Mouse (Mus musculus) heart, embryonic 11.5 days (tissue): ENCODE measurements around the gene Cdkal1. TPM values are rescaled to one million over a fixed set of nuclear protein-coding genes. Genes with fewer than 3 reads are reported as not detected.

ENCODE experiments used
- ATAC-seq: fragments of 200-750 bp; cut with Nextera tagmentation; replicated peaks from 2 replicates; pipeline ENCODE4 v1.8.0; 2017; ENCODE audit warnings: moderate library complexity; ENCODE audit not compliant: insufficient number of reproducible peaks, low FRiP score, low TSS enrichment
- H3K27ac ChIP-seq: fragments of 300-500 bp; sonication (generic); 2 replicates; pipeline ENCODE4 v1.5.1; 2014; ENCODE audit warnings: mild to moderate bottlenecking, low read depth, low read length
- H3K27me3 ChIP-seq: fragments of 300-500 bp; sonication (generic); 2 replicates; pipeline ENCODE4 v1.6.1; 2014; ENCODE audit warnings: mild to moderate bottlenecking, low read length, mixed read lengths; ENCODE audit not compliant: control insufficient read depth, insufficient read depth
- H3K36me3 ChIP-seq: fragments of 300-500 bp; sonication (generic); 2 replicates; pipeline ENCODE4 v1.6.1; 2014; ENCODE audit warnings: mild to moderate bottlenecking, low read length, moderate library complexity, mixed read lengths; ENCODE audit not compliant: control insufficient read depth, insufficient read depth
- H3K4me1 ChIP-seq: fragments of 300-500 bp; sonication (generic); 2 replicates; pipeline ENCODE4 v1.6.1; 2014; ENCODE audit warnings: low read length; ENCODE audit not compliant: control insufficient read depth, insufficient read depth
- H3K4me2 ChIP-seq: fragments of 300-500 bp; sonication (generic); 2 replicates; pipeline ENCODE4 v1.6.1; 2014; ENCODE audit warnings: mild to moderate bottlenecking, moderate library complexity
- H3K4me3 ChIP-seq: fragments of 300-500 bp; sonication (generic); 2 replicates; pipeline ENCODE4 v1.5.1; 2014; ENCODE audit warnings: low read depth, low read length
- H3K9ac ChIP-seq: fragments of 300-500 bp; sonication (generic); 2 replicates; pipeline ENCODE4 v1.6.1; 2014; ENCODE audit warnings: mild to moderate bottlenecking, low read depth, low read length, moderate library complexity
- H3K9me3 ChIP-seq: fragments of 300-500 bp; sonication (generic); replicated peaks from 2 replicates; pipeline ENCODE4 v1.6.1; 2016; ENCODE audit warnings: low read length; ENCODE audit not compliant: control insufficient read depth
- WGBS: fragments of 180-500 bp; shearing (Covaris S2); extraction: QIAGEN DNeasy Blood & Tissue Kit; methylation state at CpG from one replicate; pipeline ENCODE4 v1.1.7; 2014; ENCODE audit not compliant: insufficient replicate concordance; 5-methylcytosine and 5-hydroxymethylcytosine counted together
- polyA plus RNA-seq: library from polyadenylated mRNA; unstranded; fragments of >200 nt; fragmentation: Nextera tagmentation; extraction: Ambion mirVana; gene quantifications from 2 replicates; pipeline ENCODE4 v1.2.1, GENCODE M21; 2014

Cdkal1 gene
- polyA plus RNA-seq, 1 experiment from 2014 or later = 25.2 TPM

- H3K4me2 ChIP-seq = no peak overlapping the region
- H3K9me3 ChIP-seq = no peaks in the 10 kb centered on the region
- no peaks in the 10 kb centered on the region for H3K36me3 ChIP-seq
- ATAC-seq = no peak
- H3K4me1 ChIP-seq = 0 out of 2 replicates have a peak, but pooled peaks cover 3% of the 10 kb centered on the region
- no peak overlapping the region for H3K4me3 ChIP-seq
- H3K27ac ChIP-seq = no peak overlapping the region
- H3K27me3 ChIP-seq = no peaks in the 10 kb centered on the region
- H3K9ac ChIP-seq = no peak overlapping the region
Observed at GRCm38 (mm10) chr13:29734496-29734895, 121.0 kb downstream of the Cdkal1 start.

- H3K9ac ChIP-seq = no peak overlapping the region
- ATAC-seq = no peak
Observed at GRCm38 (mm10) chr13:29726154-29726825, 129.2 kb downstream of the Cdkal1 start.

GRCm38 (mm10) chr13:29724855-29725254, 130.6 kb downstream of the Cdkal1 start:
- H3K36me3 ChIP-seq = no peaks in the 10 kb centered on the region
- no peaks in the 10 kb centered on the region for H3K27me3 ChIP-seq
- H3K4me2 ChIP-seq = no peak overlapping the region
- H3K27ac ChIP-seq = no peak overlapping the region
- no peak for ATAC-seq
- no peak overlapping the region for H3K9ac ChIP-seq
- no peaks in the 10 kb centered on the region for H3K9me3 ChIP-seq
- 0 out of 2 replicates have a peak, but pooled peaks cover 4% of the 10 kb centered on the region for H3K4me1 ChIP-seq
- H3K4me3 ChIP-seq = no peak overlapping the region
- 81% methylated on average over 6 of the region's 6 CpGs for WGBS

More at GRCm38 (mm10) chr13:29726154-29726825, 129.2 kb downstream of the Cdkal1 start:
- Histone ChIP-seq H3K27me3 (no peaks in the 10 kb centered on the region), H3K4me3 (no peak overlapping the region), H3K4me2 (no peak overlapping the region), H3K27ac (no peak overlapping the region), H3K36me3 (no peaks in the 10 kb centered on the region), H3K9me3 (no peaks in the 10 kb centered on the region), H3K4me1 (0 out of 2 replicates have a peak, but pooled peaks cover 4% of the 10 kb centered on the region)
- 95% methylated on average over 5 of the region's 5 CpGs for WGBS

GRCm38 (mm10) chr13:29723150-29723549, 132.3 kb downstream of the Cdkal1 start:
- Histone ChIP-seq H3K27ac (no peak overlapping the region), H3K4me2 (no peak overlapping the region), H3K4me1 (0 out of 2 replicates have a peak, but pooled peaks cover 4% of the 10 kb centered on the region), H3K9me3 (no peaks in the 10 kb centered on the region), H3K36me3 (no peaks in the 10 kb centered on the region), H3K9ac (no peak overlapping the region), H3K4me3 (no peak overlapping the region), H3K27me3 (no peaks in the 10 kb centered on the region)
- WGBS = 70% methylated on average over 1 of the region's 1 CpGs
- no peak for ATAC-seq

GRCm38 (mm10) chr13:29721206-29721605, 134.3 kb downstream of the Cdkal1 start:
- no peak overlapping the region for H3K9ac ChIP-seq
- no peak overlapping the region for H3K4me2 ChIP-seq
- no peak overlapping the region for H3K4me3 ChIP-seq
- H3K36me3 ChIP-seq = no peaks in the 10 kb centered on the region
- no peaks in the 10 kb centered on the region for H3K9me3 ChIP-seq
- no peaks in the 10 kb centered on the region for H3K27me3 ChIP-seq
- H3K4me1 ChIP-seq = peaks cover 7% of the 10 kb centered on the region; the same call in 1 of the 2 replicates
- 91% methylated on average over 5 of the region's 5 CpGs for WGBS
- no peak overlapping the region for H3K27ac ChIP-seq
- ATAC-seq = no peak

- no peak overlapping the region for H3K9ac ChIP-seq
- peaks cover 3% of the 10 kb centered on the region; the same call in 1 of the 2 replicates for H3K4me1 ChIP-seq
- WGBS = 79% methylated on average over 4 of the region's 4 CpGs
- no peaks in the 10 kb centered on the region for H3K36me3 ChIP-seq
- H3K4me3 ChIP-seq = no peak overlapping the region
- no peak overlapping the region for H3K27ac ChIP-seq
- no peak overlapping the region for H3K4me2 ChIP-seq
- ATAC-seq = no peak
- no peaks in the 10 kb centered on the region for H3K9me3 ChIP-seq
- H3K27me3 ChIP-seq = no peaks in the 10 kb centered on the region
Observed at GRCm38 (mm10) chr13:29716550-29716949, 138.9 kb downstream of the Cdkal1 start.

- no peak overlapping the region for H3K4me3 ChIP-seq
- ATAC-seq = no peak
- no peaks in the 10 kb centered on the region for H3K36me3 ChIP-seq
- no peak overlapping the region for H3K9ac ChIP-seq
- H3K4me1 ChIP-seq = peaks cover 3% of the 10 kb centered on the region; the same call in 1 of the 2 replicates
- H3K9me3 ChIP-seq = no peaks in the 10 kb centered on the region
- H3K4me2 ChIP-seq = no peak overlapping the region
- no peaks in the 10 kb centered on the region for H3K27me3 ChIP-seq
- WGBS = 80% methylated on average over 3 of the region's 3 CpGs
- H3K27ac ChIP-seq = no peak overlapping the region
Observed at GRCm38 (mm10) chr13:29715241-29715841, 140.1 kb downstream of the Cdkal1 start.

- 55% methylated on average over 3 of the region's 3 CpGs for WGBS
- no peak overlapping the region for H3K4me3 ChIP-seq
- no peak overlapping the region for H3K9ac ChIP-seq
- no peaks in the 10 kb centered on the region for H3K9me3 ChIP-seq
- no peaks in the 10 kb centered on the region for H3K36me3 ChIP-seq
- no peak overlapping the region for H3K4me2 ChIP-seq
- no peaks in the 10 kb centered on the region for H3K4me1 ChIP-seq
- no peaks in the 10 kb centered on the region for H3K27me3 ChIP-seq
- no peak overlapping the region for H3K27ac ChIP-seq
- ATAC-seq = no peak
Observed at GRCm38 (mm10) chr13:29707620-29708019, 147.9 kb downstream of the Cdkal1 start.
